Mouse (Mus musculus) kidney, adult 11 months (tissue): ENCODE results near the gene Npff.

ENCODE experiments used
- DNase-seq: peaks from one replicate; pipeline ENCODE4 v3.0.0; 2022

The Npff gene

GRCm38 (mm10) chr15:102519211-102520141, 5.3 kb downstream of the Npff start:
- DNase-seq = no peak

GRCm38 (mm10) chr15:102518859-102519201, 5.9 kb downstream of the Npff start:
- DNase-seq = no peak

GRCm38 (mm10) chr15:102517976-102518858, 6.5 kb downstream of the Npff start, which contains the start of gene Tarbp2:
TSS of gene Tarbp2 (plus strand) at chr15:102518192.
- peak; percentile 100 for DNase-seq

GRCm38 (mm10) chr15:102517631-102517975, 7.1 kb downstream of the Npff start:
- no peak for DNase-seq

GRCm38 (mm10) chr15:102516728-102517404, 7.9 kb downstream of the Npff start, which contains the start of gene Map3k12:
TSS of gene Map3k12 (minus strand) at chr15:102517064.
- peak; percentile 73 for DNase-seq

GRCm38 (mm10) chr15:102516293-102516692, 8.4 kb downstream of the Npff start:
- DNase-seq = no peak

GRCm38 (mm10) chr15:102515791-102516190, 9.0 kb downstream of the Npff start:
- DNase-seq = no peak

- DNase-seq = no peak
These were observed 9.5 kb downstream of the Npff start for GRCm38 (mm10) chr15:102515261-102515660.

- DNase-seq = no peak
These were observed 11.7 kb downstream of the Npff start for GRCm38 (mm10) chr15:102513004-102513403.

GRCm38 (mm10) chr15:102512471-102512870, 12.3 kb downstream of the Npff start:
- no peak for DNase-seq

GRCm38 (mm10) chr15:102512010-102512409, 12.7 kb downstream of the Npff start:
- DNase-seq = no peak

GRCm38 (mm10) chr15:102511285-102511833, 13.4 kb downstream of the Npff start:
- DNase-seq = no peak

GRCm38 (mm10) chr15:102510590-102511284, 14.0 kb downstream of the Npff start:
- peak; percentile 86 for DNase-seq

- DNase-seq = no peak
These were observed 14.6 kb downstream of the Npff start for GRCm38 (mm10) chr15:102510110-102510509.

- no peak for DNase-seq
These were observed 16.4 kb downstream of the Npff start for GRCm38 (mm10) chr15:102508336-102508735.

GRCm38 (mm10) chr15:102507561-102507960, 17.2 kb downstream of the Npff start:
- DNase-seq = no peak

GRCm38 (mm10) chr15:102506864-102507263, 17.9 kb downstream of the Npff start:
- DNase-seq = no peak

- no peak for DNase-seq
These were observed 18.3 kb downstream of the Npff start for GRCm38 (mm10) chr15:102506464-102506830.

- no peak for DNase-seq
These were observed 18.8 kb downstream of the Npff start for GRCm38 (mm10) chr15:102505770-102506463.

GRCm38 (mm10) chr15:102505073-102505769, 19.5 kb downstream of the Npff start:
- no peak for DNase-seq
